Mouse (Mus musculus) kidney, adult 2 months (tissue): Measurements from ENCODE around the gene Gmds. TPM values are rescaled to one million over a fixed set of nuclear protein-coding genes. Genes with fewer than 3 reads are reported as not detected.

Experiments
- DNase-seq: peaks from one replicate; pipeline ENCODE4 v3.0.0; 2021
- H3K27ac ChIP-seq: fragments of 200-500 bp; 2 replicates; pipeline ENCODE4 v1.5.1; 2012; ENCODE audit warnings: low read depth, low read length, control low read depth, inconsistent platforms; ENCODE audit not compliant: insufficient read depth
- H3K27me3 ChIP-seq: fragments of 200-500 bp; replicated peaks from 2 replicates; pipeline ENCODE4 v1.6.1; 2012; ENCODE audit warnings: mild to moderate bottlenecking, moderate library complexity, low read length, inconsistent platforms; ENCODE audit not compliant: control insufficient read depth, insufficient read depth
- H3K36me3 ChIP-seq: fragments of 200-500 bp; 2 replicates; pipeline ENCODE4 v1.6.1; 2012; ENCODE audit warnings: mild to moderate bottlenecking, moderate library complexity, low read length, inconsistent platforms; ENCODE audit not compliant: control insufficient read depth, insufficient read depth
- H3K4me1 ChIP-seq: fragments of 200-500 bp; 2 replicates; pipeline ENCODE4 v1.6.1; 2011; ENCODE audit warnings: low read length; ENCODE audit not compliant: control insufficient read depth, insufficient read depth
- H3K4me3 ChIP-seq: fragments of 200-500 bp; 2 replicates; pipeline ENCODE4 v1.5.1; 2011; ENCODE audit warnings: mild to moderate bottlenecking, low read depth, low read length, control low read depth; ENCODE audit not compliant: insufficient read depth
- CTCF ChIP-seq: fragments of 200-500 bp; conservative IDR thresholded peaks from 2 replicates; pipeline ENCODE4 v1.5.1; 2011; ENCODE audit warnings: low read depth, mild to moderate bottlenecking, control low read depth, low read length, moderate library complexity, mixed read lengths; ENCODE audit not compliant: insufficient read depth, insufficient read length
- POLR2A ChIP-seq: fragments of 200-500 bp; IDR thresholded peaks from one replicate; pipeline ENCODE4 v1.6.1; 2011; ENCODE audit warnings: low read depth, low read length, control low read depth
- WGBS: fragments of 180-500 bp; shearing (Covaris S2); methylation state at CpG from one replicate; pipeline ENCODE4 v1.1.7; 2018; 5-methylcytosine and 5-hydroxymethylcytosine counted together
- polyA plus RNA-seq: library from polyadenylated mRNA; depleted of rRNA; stranded (reverse); fragments of >200 nt; gene quantifications from 2 replicates; pipeline ENCODE4 v1.2.3, GENCODE M21; 2012

Gene Gmds
- polyA plus RNA-seq, 1 experiment, result 15.7 TPM

DNA sequence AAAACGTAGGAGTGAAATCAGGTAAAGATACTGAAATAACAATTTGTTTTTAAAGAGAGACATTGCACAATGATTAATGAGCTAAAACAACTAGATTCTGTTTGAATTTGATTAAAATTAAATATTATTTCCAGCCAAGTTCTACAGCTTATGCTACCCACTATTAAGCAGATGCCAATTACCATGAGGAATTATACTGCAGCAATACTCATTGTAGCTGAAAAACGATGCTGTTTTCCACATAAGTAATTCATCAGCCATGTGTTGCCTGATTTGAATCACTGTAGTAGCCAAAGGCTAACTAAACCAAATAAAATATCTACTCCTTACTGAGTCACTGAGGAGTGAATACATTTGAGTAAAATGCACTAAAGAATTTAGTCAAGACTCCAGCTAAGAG, 180.3 kb downstream of the Gmds start:
- Histone ChIP-seq H3K36me3 (no peaks in the 10 kb centered on the region), H3K4me3 (no peak overlapping the region), H3K27me3 (no peaks in the 10 kb centered on the region), H3K4me1 (no peaks in the 10 kb centered on the region), H3K27ac (no peak overlapping the region)
- TF ChIP-seq CTCF (no peak), POLR2A (no peak)
- DNase-seq, result no peak
- WGBS, result 72% methylated on average over 2 of the region's 2 CpGs

DNA sequence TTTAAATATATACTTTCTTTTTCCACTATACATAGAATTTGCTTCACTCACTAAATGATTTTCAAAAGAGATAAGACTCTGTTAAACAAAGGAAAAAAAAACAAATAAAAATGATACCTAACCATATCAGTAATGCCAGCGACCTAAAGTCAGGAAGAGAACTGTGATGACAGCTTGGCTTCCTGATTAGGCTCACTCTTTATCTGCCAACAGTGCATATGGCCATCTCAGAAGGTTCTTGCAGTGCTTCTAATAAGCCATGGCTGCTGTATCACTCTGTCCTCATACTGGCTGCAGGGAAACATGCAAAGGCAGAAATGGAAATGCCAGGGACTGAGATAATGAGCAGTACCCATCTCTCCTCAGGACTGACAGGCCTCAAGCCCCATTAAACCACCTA, 192.6 kb downstream of the Gmds start:
- Histone ChIP-seq H3K36me3 (no peaks in the 10 kb centered on the region), H3K4me1 (no peaks in the 10 kb centered on the region), H3K27me3 (no peaks in the 10 kb centered on the region), H3K27ac (no peak overlapping the region), H3K4me3 (no peak overlapping the region)
- 62% methylated on average over 1 of the region's 1 CpGs for WGBS
- no peak for DNase-seq
- TF ChIP-seq CTCF, result no peak
- no peak for TF ChIP-seq POLR2A

DNA sequence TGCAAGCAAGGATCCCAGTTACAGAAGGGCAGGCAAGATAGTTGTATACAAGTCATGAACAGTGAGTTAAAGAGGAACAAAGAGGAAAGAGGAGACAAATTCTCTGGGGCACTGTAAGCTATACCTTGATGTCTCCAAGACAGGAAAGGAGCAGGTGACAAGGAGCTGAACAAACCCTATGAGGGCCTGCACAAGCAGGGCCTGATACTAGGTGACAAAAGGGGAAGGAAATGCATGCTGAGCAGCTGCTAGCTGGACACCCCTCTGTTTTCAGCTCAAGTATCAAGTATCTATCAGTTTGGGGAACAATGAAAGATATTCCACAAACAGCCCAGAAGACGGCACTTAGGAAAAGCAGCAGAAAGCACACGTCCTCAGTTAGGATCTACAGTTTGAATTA, 193.4 kb downstream of the Gmds start:
- Histone ChIP-seq H3K27ac (no peak overlapping the region), H3K36me3 (no peaks in the 10 kb centered on the region), H3K27me3 (no peaks in the 10 kb centered on the region), H3K4me3 (no peak overlapping the region), H3K4me1 (no peaks in the 10 kb centered on the region)
- WGBS, result 70% methylated on average over 2 of the region's 2 CpGs
- TF ChIP-seq CTCF, result no peak
- TF ChIP-seq POLR2A, result no peak
- DNase-seq, result no peak

DNA sequence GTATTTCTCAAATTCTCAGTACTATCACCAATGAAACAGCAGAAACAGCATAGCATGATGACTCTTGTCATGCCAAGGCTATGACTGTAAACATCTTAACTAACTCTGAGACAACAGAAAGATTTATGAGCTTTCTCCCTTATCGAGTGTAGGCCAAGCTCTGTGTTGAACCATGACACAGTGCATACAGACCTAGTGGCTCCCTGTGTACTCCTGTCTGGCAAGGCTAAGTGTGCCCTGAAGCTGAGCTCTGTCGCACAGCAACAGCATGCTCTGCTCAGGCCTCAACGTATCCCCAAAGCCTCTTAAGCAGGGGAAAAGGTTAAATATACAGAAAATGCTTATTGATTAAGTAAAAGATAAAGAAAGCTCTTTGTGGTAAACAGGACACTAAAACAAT, 194.9 kb downstream of the Gmds start:
- Histone ChIP-seq H3K4me3 (no peak overlapping the region), H3K4me1 (no peaks in the 10 kb centered on the region), H3K27ac (no peak overlapping the region), H3K36me3 (no peaks in the 10 kb centered on the region), H3K27me3 (no peaks in the 10 kb centered on the region)
- WGBS, result 67% methylated on average over 3 of the region's 3 CpGs
- TF ChIP-seq POLR2A (no peak), CTCF (no peak)
- DNase-seq, result no peak

DNA sequence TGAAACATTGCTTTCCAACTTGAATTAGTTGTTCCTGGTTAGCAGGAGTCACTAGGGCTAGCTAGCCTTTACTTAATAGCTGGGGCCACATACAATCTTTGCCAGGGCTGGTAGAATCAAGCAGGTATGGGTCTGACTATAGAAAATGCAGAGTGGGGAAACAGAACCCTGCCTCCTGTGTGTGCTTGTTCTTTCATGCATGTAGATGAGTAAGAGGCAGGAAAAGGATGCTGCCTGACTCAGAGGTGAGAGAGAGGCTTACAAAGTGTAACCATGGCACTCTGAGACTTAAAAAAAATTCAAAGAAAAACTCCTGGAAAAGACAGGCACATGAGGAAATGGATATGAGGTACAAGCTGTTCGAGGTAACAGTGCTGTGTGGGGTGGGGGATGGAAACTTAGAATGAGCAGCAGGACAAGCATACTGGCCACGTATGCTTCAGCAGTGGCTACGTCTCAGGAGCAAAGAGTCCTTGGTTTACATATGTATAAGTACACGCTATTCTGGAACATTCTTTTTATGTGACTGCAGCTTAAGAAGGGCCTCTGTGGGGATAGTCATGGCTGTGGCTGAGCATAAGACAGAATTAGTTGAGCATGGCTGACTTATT, 203.8 kb downstream of the Gmds start:
- H3K4me1 ChIP-seq, result no peaks in the 10 kb centered on the region
- TF ChIP-seq CTCF (no peak), POLR2A (no peak)
- H3K27me3 ChIP-seq, result no peaks in the 10 kb centered on the region
- 72% methylated on average over 4 of the region's 4 CpGs for WGBS
- no peak for DNase-seq
- H3K4me3 ChIP-seq, result no peak overlapping the region
- H3K36me3 ChIP-seq, result no peaks in the 10 kb centered on the region
- no peak overlapping the region for H3K27ac ChIP-seq

DNA sequence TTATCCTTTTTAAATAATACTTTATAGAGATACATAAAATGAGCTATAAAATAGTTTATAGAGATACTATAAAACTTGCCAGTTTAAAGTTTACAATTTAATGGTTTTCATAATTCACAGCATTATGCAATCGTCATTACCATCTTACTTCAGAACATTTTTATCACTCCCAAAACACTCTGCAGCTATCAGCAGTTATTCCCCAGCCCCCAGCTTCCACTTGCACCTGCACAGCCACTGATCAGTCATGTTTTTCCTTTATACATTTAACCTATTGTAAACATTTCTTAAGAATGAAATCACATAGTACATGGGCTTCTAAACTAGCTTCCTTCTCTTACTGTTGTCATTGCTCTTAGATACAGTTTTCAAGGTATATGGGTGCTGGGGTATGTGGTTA, 208.6 kb downstream of the Gmds start:
- H3K4me1 ChIP-seq, result no peaks in the 10 kb centered on the region
- no peaks in the 10 kb centered on the region for H3K36me3 ChIP-seq
- no peaks in the 10 kb centered on the region for H3K27me3 ChIP-seq
- no peak for DNase-seq
- no peak overlapping the region for H3K27ac ChIP-seq
- WGBS, result 73% methylated on average over 1 of the region's 1 CpGs
- H3K4me3 ChIP-seq, result no peak overlapping the region
- no peak for TF ChIP-seq POLR2A
- no peak for TF ChIP-seq CTCF

DNA sequence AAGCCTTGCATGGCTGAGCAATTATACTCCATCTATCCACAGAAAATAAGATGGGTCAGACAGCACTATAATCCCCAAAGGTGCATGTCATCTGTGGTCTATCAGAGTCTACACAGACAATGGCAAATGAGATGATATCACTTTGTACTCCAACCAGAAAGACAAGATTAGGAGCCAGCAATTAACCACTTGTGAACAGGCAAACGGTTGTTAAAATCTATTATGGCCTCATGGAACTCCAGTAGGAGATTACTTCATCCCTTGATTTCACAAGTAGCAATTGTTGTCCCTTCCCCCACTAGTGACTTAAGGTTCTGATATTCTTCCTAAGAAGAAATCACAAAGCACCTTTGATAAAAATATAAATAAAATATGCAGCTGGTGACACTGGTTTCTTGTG, 220.2 kb downstream of the Gmds start:
- WGBS, result 71% methylated on average over 1 of the region's 1 CpGs
- TF ChIP-seq POLR2A, result no peak
- TF ChIP-seq CTCF, result no peak
- DNase-seq, result no peak
- Histone ChIP-seq H3K4me1 (no peaks in the 10 kb centered on the region), H3K27me3 (no peaks in the 10 kb centered on the region), H3K27ac (no peak overlapping the region), H3K4me3 (no peak overlapping the region), H3K36me3 (no peaks in the 10 kb centered on the region)
